12 mouse cellular contexts compared by ENCODE assay signal in genomic region chr11:4312180-4312579, GRCm38 (mm10).
"Had no signal": no experiment of that assay in that cellular context is flagged by ENCODE, and none has a peak within 500 bp of the region (broad histone marks: within the 10 kb centered on the region; RNA-seq: fewer than 3 reads in every experiment).

No protein-coding gene starts in this region.

- DNase-seq: retina, postnatal 1 day; right cerebral cortex, adult 18-20 months; right cerebral cortex, postnatal 14 days; right cerebral cortex, postnatal 25 days; right cerebral cortex, postnatal 4 days; spleen, adult 18-20 months; thymus, adult 18-20 months; thymus, adult 2 months; thymus, postnatal 14 days; thymus, postnatal 25 days; thymus, postnatal 36 days; thymus, postnatal 4 days had no signal
